Mouse (Mus musculus): Measurements from ENCODE around the gene Heatr4. TPM values are rescaled to one million over a fixed set of nuclear protein-coding genes. Genes with fewer than 3 reads are reported as not detected.
"Not testable (repeated sequence)": the region's sequence is repeated elsewhere in the genome, so short reads cannot be mapped to it uniquely, and the experiment has no call there.

Heatr4 gene
- polyA plus RNA-seq, 1 experiment from 2014 or later, result not detected

DNA sequence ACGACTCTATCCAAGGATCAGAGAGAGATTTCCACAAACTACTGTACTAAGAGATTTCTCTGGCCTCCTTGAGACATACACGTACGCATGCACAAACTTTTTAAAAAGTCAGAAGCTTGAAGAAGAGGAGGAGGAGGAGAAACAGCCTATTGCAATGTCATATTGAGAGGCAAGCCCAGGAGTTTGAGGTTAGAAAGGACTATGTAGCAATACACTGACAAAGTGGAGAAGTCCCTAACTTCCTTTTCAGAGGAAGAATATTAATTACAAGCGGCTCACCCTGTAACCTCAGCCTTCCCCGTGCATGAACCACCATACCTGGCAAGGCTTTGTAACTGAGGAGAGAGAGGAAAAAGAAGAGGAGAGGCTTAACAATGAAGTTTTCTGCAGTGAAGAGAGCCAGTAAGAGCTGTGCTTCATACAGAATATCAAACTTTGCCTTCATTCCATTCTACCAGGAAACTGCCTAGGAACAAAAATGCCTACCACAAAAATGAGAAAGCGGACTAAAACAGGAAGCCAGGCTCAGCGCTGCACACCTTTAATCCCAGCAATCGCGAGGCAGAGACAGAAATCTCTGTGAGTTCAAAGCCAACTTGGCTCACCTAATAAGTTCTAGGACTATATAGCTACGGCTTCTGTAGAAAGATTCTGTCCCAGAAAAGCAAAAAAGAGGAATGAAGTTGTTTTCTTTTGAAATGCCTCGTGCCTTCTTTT, 34.7 kb downstream of the Heatr4 start:
- Histone ChIP-seq H3K9ac (peak overlapping the region; percentile 90), H3K4me3 (replicated peaks) (peak overlapping the region; percentile 93), H3K27me3 (replicated peaks) (no peaks in the 10 kb centered on the region), H3K9me3 (no peaks in the 10 kb centered on the region), H3K36me3 (no peaks in the 10 kb centered on the region), H3K27ac (no peak overlapping the region), H3K4me2 (replicated peaks) (peak overlapping the region; percentile 94), H3K4me1 (replicated peaks) (peaks cover 20% of the 10 kb centered on the region)
- 0 out of 2 replicates have a peak, but pooled peaks have one; percentile 10 for ATAC-seq
- WGBS, result 25% methylated on average over 11 of the region's 11 CpGs

- Histone ChIP-seq H3K4me1 (replicated peaks) (peaks cover 20% of the 10 kb centered on the region), H3K9me3 (no peaks in the 10 kb centered on the region), H3K36me3 (no peaks in the 10 kb centered on the region), H3K27ac (no peak overlapping the region), H3K4me3 (replicated peaks) (no peak overlapping the region), H3K9ac (no peak overlapping the region), H3K27me3 (replicated peaks) (no peaks in the 10 kb centered on the region), H3K4me2 (replicated peaks) (no peak overlapping the region)
- WGBS, result 67% methylated on average over 4 of the region's 4 CpGs
- no peak for ATAC-seq
These were observed 35.6 kb downstream of the Heatr4 start for GRCm38 (mm10) chr12:83949043-83949442.

GRCm38 (mm10) chr12:83947260-83947811, 37.3 kb downstream of the Heatr4 start:
- no peaks in the 10 kb centered on the region for H3K27me3 ChIP-seq (replicated peaks)
- no peaks in the 10 kb centered on the region for H3K36me3 ChIP-seq
- ATAC-seq, result no peak
- H3K9me3 ChIP-seq, result no peaks in the 10 kb centered on the region
- WGBS, result 78% methylated on average over 8 of the region's 8 CpGs
- H3K4me1 ChIP-seq (replicated peaks), result peaks cover 16% of the 10 kb centered on the region
- no peak overlapping the region for H3K27ac ChIP-seq
- no peak overlapping the region for H3K4me2 ChIP-seq (replicated peaks)
- no peak overlapping the region for H3K4me3 ChIP-seq (replicated peaks)
- H3K9ac ChIP-seq, result no peak overlapping the region

GRCm38 (mm10) chr12:83941938-83942337, 42.7 kb downstream of the Heatr4 start:
- H3K9me3 ChIP-seq, result no peaks in the 10 kb centered on the region
- no peak overlapping the region for H3K4me3 ChIP-seq (replicated peaks)
- H3K27me3 ChIP-seq (replicated peaks), result no peaks in the 10 kb centered on the region
- H3K27ac ChIP-seq, result no peak overlapping the region
- H3K9ac ChIP-seq, result no peak overlapping the region
- H3K4me2 ChIP-seq (replicated peaks), result no peak overlapping the region
- H3K4me1 ChIP-seq (replicated peaks), result no peaks in the 10 kb centered on the region
- WGBS, result 63% methylated on average over 3 of the region's 3 CpGs
- no peak for ATAC-seq
- H3K36me3 ChIP-seq, result no peaks in the 10 kb centered on the region

DNA sequence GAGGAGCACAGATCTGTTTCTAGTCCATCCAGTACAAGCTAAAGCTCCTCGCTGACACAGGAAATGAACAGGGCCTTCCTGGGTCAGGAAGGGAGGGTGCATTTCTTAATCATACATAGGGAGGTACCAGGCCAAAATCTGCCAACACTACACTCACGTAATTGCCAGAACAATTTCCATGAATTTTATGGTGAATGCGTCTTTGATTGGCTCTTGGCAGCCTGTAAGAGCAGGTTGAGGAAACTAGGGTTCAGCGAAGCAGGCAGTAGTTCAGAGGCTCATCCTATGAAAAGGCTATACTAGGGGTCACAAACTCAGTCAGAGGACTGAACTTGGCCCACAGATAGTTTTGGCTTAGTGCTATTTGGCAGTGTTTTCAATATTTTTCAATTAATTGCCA, 44.6 kb downstream of the Heatr4 start:
- H3K36me3 ChIP-seq, result no peaks in the 10 kb centered on the region
- no peak overlapping the region for H3K27ac ChIP-seq
- no peaks in the 10 kb centered on the region for H3K4me1 ChIP-seq (replicated peaks)
- H3K4me2 ChIP-seq (replicated peaks), result no peak overlapping the region
- 74% methylated on average over 4 of the region's 4 CpGs for WGBS
- no peak overlapping the region for H3K9ac ChIP-seq
- no peaks in the 10 kb centered on the region for H3K27me3 ChIP-seq (replicated peaks)
- H3K9me3 ChIP-seq, result no peaks in the 10 kb centered on the region
- ATAC-seq, result no peak
- H3K4me3 ChIP-seq (replicated peaks), result no peak overlapping the region

DNA sequence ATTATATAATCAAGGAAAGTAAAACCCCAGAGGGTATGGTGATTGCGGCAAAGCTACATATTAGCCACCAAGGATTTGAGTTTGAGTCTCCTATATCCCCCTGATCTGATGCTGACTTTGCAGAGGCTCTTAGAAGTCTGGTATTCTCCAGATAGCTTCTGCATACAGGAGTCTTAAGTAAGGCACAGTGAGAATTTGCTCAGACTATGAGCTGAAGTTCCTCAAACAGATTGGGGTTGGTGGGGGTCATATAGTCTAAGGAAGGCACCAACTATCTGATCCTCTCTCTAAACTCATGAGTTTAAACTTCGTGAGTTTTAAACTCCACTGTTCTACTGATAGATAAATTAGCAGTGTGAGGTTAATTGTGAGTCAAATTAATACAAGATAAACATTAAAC, 45.3 kb downstream of the Heatr4 start:
- Histone ChIP-seq H3K4me3 (replicated peaks) (no peak overlapping the region), H3K4me2 (replicated peaks) (no peak overlapping the region), H3K36me3 (no peaks in the 10 kb centered on the region), H3K27me3 (replicated peaks) (no peaks in the 10 kb centered on the region), H3K9me3 (no peaks in the 10 kb centered on the region), H3K27ac (no peak overlapping the region), H3K9ac (no peak overlapping the region), H3K4me1 (replicated peaks) (no peaks in the 10 kb centered on the region)
- no peak for ATAC-seq
- 73% methylated on average over 2 of the region's 2 CpGs for WGBS

DNA sequence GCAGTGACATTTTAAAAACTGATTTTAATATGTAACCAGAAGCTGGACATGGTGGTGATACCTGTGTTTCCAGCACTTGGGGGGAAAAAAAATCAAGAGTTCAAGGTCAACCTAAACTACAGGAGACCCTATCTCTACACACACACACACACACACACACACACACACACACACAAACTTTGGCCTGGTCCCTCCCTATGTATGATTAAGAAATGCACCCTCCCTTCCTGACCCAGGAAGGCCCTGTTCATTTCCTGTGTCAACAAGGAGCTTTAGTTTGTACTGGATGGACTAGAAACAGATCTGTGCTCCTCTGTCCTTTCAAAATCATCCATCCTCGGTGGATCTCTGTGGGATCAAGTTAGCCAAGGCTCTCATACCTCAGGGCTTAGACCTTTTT, 46.1 kb downstream of the Heatr4 start:
- not testable (repeated sequence) for H3K9me3 ChIP-seq; H3K27ac ChIP-seq; H3K4me1 ChIP-seq (replicated peaks); ATAC-seq; H3K4me2 ChIP-seq (replicated peaks); H3K9ac ChIP-seq; H3K36me3 ChIP-seq; H3K4me3 ChIP-seq (replicated peaks); H3K27me3 ChIP-seq (replicated peaks)
- WGBS, result 20% methylated on average over 1 of the region's 1 CpGs

DNA sequence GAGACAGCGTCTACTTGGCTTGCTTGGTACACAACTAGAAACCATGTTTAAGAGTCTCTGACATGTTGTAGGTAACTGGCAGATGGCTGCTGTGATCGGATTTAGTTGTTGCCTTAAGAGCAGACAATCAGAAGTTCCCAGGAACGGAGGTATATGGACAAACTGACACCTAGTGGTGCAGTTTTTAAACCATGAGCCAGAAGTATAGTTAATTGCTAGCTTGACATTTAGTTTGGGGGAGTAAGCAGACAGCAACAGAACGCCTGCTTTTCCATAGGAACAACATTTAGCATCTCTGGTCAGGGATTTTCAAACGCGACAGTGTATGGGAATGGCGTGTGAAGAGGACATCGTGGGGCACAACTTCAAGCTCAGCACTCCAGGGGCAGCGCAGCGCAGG, 47.1 kb downstream of the Heatr4 start:
- H3K27ac ChIP-seq, result no peak overlapping the region
- H3K4me1 ChIP-seq (replicated peaks), result no peaks in the 10 kb centered on the region
- H3K27me3 ChIP-seq (replicated peaks), result no peaks in the 10 kb centered on the region
- no peaks in the 10 kb centered on the region for H3K36me3 ChIP-seq
- no peaks in the 10 kb centered on the region for H3K9me3 ChIP-seq
- 64% methylated on average over 10 of the region's 10 CpGs for WGBS
- no peak overlapping the region for H3K4me3 ChIP-seq (replicated peaks)
- H3K4me2 ChIP-seq (replicated peaks), result no peak overlapping the region
- no peak overlapping the region for H3K9ac ChIP-seq
- no peak for ATAC-seq

DNA sequence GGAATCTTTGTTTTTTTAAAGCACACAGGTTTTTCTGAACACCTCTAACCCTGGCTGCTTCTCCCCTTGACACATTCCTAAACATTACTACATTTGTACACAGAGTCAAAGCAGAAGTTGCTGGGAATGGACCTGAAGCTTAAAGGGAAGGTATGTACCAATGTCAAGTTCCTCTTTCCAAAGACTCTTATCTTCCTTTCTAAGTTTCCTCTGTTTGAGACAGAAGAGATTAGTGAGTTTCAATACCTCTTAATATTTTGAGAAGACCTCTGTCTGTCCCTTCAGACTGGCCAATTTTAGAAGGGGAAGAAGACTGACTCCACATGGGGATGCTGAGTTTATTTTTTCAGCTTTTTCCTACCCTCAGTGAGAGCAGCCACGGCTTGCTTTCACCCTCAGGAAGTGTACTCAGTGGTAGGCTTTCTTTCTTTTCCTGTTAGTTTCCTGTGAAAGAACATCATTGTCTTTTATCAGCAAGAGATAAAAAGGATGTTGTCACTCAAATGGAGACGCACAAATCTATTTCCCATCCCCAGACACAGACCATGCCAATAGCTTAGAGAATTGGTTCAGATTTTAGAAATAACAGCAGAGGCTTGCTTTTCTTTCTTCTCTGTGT, 55.4 kb downstream of the Heatr4 start:
- no peak for ATAC-seq
- Histone ChIP-seq H3K4me1 (replicated peaks) (peaks cover 7% of the 10 kb centered on the region), H3K4me2 (replicated peaks) (no peak overlapping the region), H3K4me3 (replicated peaks) (no peak overlapping the region), H3K9me3 (no peaks in the 10 kb centered on the region), H3K9ac (no peak overlapping the region), H3K27ac (no peak overlapping the region), H3K27me3 (replicated peaks) (no peaks in the 10 kb centered on the region), H3K36me3 (no peaks in the 10 kb centered on the region)
- 39% methylated on average over 2 of the region's 2 CpGs for WGBS

DNA sequence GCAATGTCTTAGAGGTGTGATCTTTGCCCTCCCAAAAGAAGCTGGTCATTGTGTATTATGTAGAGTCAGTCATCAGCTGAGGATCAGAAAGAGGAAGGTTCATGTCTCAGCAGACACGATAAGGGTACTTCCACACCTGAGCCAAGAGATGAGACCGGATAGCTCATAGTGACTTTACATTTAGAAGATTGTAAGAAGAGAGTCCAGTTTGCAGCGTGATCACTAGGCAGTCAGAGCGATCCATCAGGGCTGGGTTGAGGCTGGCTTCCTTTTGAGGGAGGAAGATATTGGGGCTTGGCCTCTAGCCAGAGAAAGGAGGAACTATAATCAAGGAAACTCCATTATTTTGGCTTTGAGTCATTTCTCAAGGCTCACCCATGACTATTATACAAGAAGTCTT, 56.9 kb downstream of the Heatr4 start:
- ATAC-seq, result no peak
- no peak overlapping the region for H3K27ac ChIP-seq
- peaks cover 13% of the 10 kb centered on the region for H3K4me1 ChIP-seq (replicated peaks)
- no peak overlapping the region for H3K9ac ChIP-seq
- no peaks in the 10 kb centered on the region for H3K36me3 ChIP-seq
- H3K9me3 ChIP-seq, result no peaks in the 10 kb centered on the region
- H3K27me3 ChIP-seq (replicated peaks), result no peaks in the 10 kb centered on the region
- H3K4me3 ChIP-seq (replicated peaks), result no peak overlapping the region
- H3K4me2 ChIP-seq (replicated peaks), result no peak overlapping the region
- 77% methylated on average over 4 of the region's 4 CpGs for WGBS

DNA sequence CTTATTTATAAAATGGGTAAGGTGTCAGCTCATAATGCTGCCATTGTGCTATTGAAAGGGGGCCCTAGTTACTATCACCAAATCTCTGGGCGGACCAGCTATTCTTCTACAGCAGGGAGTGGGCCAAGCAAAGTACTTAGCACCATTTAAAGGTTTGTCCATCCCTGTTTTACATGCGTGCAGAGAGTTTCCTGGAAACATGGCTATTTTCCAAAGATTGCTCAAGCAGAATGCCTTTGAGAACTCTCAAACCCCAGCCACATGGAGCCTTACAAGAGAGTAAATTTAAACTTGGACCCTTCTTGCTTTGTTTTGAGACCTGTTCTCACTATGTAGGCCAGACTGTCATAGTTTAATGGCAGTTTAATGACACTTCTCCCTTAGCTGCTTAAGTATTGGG, 58.6 kb downstream of the Heatr4 start:
- ATAC-seq, result no peak
- H3K27ac ChIP-seq, result no peak overlapping the region
- peaks cover 13% of the 10 kb centered on the region for H3K4me1 ChIP-seq (replicated peaks)
- H3K4me3 ChIP-seq (replicated peaks), result no peak overlapping the region
- 61% methylated on average over 2 of the region's 2 CpGs for WGBS
- H3K27me3 ChIP-seq (replicated peaks), result no peaks in the 10 kb centered on the region
- no peaks in the 10 kb centered on the region for H3K9me3 ChIP-seq
- H3K9ac ChIP-seq, result no peak overlapping the region
- no peak overlapping the region for H3K4me2 ChIP-seq (replicated peaks)
- no peaks in the 10 kb centered on the region for H3K36me3 ChIP-seq

DNA sequence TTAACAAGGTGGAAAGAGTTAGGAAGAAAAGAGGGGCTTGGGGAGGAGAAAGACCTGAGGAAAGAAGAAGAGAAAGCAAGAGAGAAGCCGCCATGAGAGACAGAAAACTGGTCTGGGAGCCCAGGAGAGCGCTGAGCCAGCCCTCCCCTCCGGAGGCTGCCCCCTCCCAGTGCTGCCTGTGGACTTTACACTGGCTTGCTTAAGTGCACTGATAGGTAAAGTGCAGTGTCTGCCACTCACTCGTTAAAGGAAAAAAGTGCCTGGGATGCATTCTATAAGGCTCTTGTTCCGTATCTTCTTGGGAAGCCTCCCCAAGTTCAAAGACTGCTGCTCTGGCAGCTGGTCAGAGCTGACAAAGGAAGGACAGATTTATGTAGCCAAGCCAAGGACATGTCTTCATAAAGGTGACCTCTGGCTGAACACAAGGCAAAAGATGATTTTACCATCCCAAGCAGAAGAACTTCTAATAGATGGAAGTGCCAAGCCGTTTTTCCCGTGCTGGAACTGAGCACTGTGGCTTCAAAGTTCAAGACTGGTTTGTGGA, 59.4 kb downstream of the Heatr4 start:
- Histone ChIP-seq H3K9me3 (no peaks in the 10 kb centered on the region), H3K9ac (peak overlapping the region; percentile 23; the same call in 1 of the 2 replicates), H3K4me3 (replicated peaks) (no peak overlapping the region), H3K36me3 (no peaks in the 10 kb centered on the region), H3K27ac (peak overlapping the region; percentile 73), H3K4me2 (replicated peaks) (peak overlapping the region; percentile 45), H3K27me3 (replicated peaks) (no peaks in the 10 kb centered on the region), H3K4me1 (replicated peaks) (peaks cover 13% of the 10 kb centered on the region)
- 45% methylated on average over 7 of the region's 7 CpGs for WGBS
- peak; percentile 37 for ATAC-seq

Measured in intestine, embryonic 15.5 days (tissue).